Mouse (Mus musculus): ENCODE measurements around the gene Pnp2. TPM values are rescaled to one million over a fixed set of nuclear protein-coding genes. Genes with fewer than 3 reads are reported as not detected.

The Pnp2 gene
- polyA plus RNA-seq, 1 experiment from 2014 or later, result 1.1 TPM

DNA sequence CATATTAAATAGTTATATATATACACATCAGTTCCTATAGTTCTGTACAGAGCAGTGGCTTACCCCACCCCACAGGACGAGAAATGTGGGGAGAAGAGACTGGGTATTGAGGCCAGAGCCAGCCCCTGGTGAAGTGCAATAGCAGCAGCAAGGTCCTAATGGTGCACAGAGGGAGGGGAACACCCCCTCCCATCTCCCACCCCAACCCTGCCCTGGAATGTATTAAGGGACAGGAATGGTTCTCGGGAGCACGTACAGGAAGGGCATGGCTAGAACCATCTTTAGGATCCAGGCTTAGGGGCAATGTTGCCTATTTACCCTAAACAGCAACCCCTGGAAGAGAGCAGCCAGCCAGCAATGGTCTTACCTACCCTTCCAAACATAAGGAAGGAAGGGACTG lies 28.4 kb upstream of the Pnp2 start:
- no peak overlapping the region for H3K27ac ChIP-seq
- ATAC-seq (replicated peaks; ENCODE audit: low FRiP score, low read depth) (no peak), DNase-seq (ENCODE audit: low spot score) (no peak)
- no peak overlapping the region for H3K9ac ChIP-seq (ENCODE audit: low read depth, low read length)
- WGBS, result 77% methylated on average over 3 of the region's 3 CpGs
- peaks cover 23% of the 10 kb centered on the region for H3K36me3 ChIP-seq (ENCODE audit: insufficient read depth, low read length)
- H3K4me3 ChIP-seq (replicated peaks; ENCODE audit: low read depth, low read length), result no peak overlapping the region
- TF ChIP-seq CTCF (IDR thresholded peaks at IDR 0.05; ENCODE audit: low read depth), result no peak
- no peaks in the 10 kb centered on the region for H3K27me3 ChIP-seq (ENCODE audit: insufficient read depth, low read length)
- no peak overlapping the region for H3K4me2 ChIP-seq (ENCODE audit: low read length)
- H3K4me1 ChIP-seq (replicated peaks; ENCODE audit: insufficient read depth, low read length), result 0 out of 2 replicates have a peak, but pooled peaks cover 5% of the 10 kb centered on the region
- H3K9me3 ChIP-seq (replicated peaks; ENCODE audit: low read length), result no peaks in the 10 kb centered on the region

DNA sequence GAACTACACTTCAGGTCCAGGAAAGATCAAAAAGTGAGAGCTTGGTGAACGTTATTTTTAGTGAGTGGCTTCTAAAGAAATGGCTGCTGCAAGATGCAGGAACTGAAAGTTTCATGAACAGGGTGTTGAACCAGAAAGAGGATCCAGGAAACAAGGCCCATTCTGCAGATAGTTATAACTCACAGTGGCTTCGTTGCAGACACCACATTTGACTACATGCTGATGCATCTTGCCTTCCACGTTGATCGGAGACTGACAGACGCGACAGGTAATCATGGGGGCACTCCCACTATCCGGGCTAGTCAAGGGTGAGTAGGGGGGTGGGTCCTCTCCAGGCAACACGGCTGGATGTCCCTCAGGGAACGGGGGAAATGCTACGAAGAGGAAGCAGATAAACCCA lies 25.8 kb upstream of the Pnp2 start:
- Histone ChIP-seq H3K27ac (peak overlapping the region; percentile 87), H3K9ac (ENCODE audit: low read depth, low read length) (peak overlapping the region; percentile 94), H3K4me2 (ENCODE audit: low read length) (peak overlapping the region; percentile 84), H3K36me3 (ENCODE audit: insufficient read depth, low read length) (peaks cover 23% of the 10 kb centered on the region), H3K9me3 (replicated peaks; ENCODE audit: low read length) (no peaks in the 10 kb centered on the region), H3K4me3 (replicated peaks; ENCODE audit: low read depth, low read length) (peak overlapping the region; percentile 88), H3K27me3 (ENCODE audit: insufficient read depth, low read length) (no peaks in the 10 kb centered on the region), H3K4me1 (replicated peaks; ENCODE audit: insufficient read depth, low read length) (0 out of 2 replicates have a peak, but pooled peaks cover 5% of the 10 kb centered on the region)
- TF ChIP-seq CTCF (IDR thresholded peaks at IDR 0.05; ENCODE audit: low read depth), result no peak
- peak; percentile 5 for DNase-seq (ENCODE audit: low spot score)
- 9% methylated on average over 10 of the region's 10 CpGs for whole genome bisulfite sequencing
- no peak for ATAC-seq (replicated peaks; ENCODE audit: low FRiP score, low read depth)

DNA sequence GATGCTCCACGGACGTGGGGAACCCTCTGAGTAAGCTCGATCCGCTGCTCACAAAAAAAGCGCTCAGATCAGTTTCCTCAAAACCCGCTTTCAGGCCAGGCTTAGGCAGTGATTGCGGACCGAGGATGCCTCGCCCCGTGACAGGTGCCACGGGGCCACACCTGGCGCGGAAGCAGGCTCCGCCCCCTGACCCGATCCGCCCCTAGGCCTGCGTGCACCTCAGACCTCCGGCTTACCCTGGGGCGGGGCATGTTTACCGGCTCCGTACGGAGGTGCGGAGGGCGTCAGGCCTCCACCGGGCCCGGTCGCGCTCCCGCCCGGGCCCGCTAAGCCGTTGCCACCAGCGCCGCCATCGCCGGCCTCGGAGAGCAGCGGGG lies 25.4 kb upstream of the Pnp2 start:
- 0 out of 2 replicates have a peak, but pooled peaks cover 5% of the 10 kb centered on the region for H3K4me1 ChIP-seq (replicated peaks; ENCODE audit: insufficient read depth, low read length)
- peak overlapping the region; percentile 84 for H3K4me2 ChIP-seq (ENCODE audit: low read length)
- TF ChIP-seq CTCF (IDR thresholded peaks at IDR 0.05; ENCODE audit: low read depth), result no peak
- H3K4me3 ChIP-seq (replicated peaks; ENCODE audit: low read depth, low read length), result peak overlapping the region; percentile 88
- no peaks in the 10 kb centered on the region for H3K9me3 ChIP-seq (replicated peaks; ENCODE audit: low read length)
- H3K9ac ChIP-seq (ENCODE audit: low read depth, low read length), result peak overlapping the region; percentile 94
- WGBS, result under 1% methylated on average over 38 of the region's 38 CpGs
- peak overlapping the region; percentile 87 for H3K27ac ChIP-seq
- peak; percentile 22 for DNase-seq (ENCODE audit: low spot score)
- ATAC-seq (replicated peaks; ENCODE audit: low FRiP score, low read depth), result peak; percentile 70
- peaks cover 23% of the 10 kb centered on the region for H3K36me3 ChIP-seq (ENCODE audit: insufficient read depth, low read length)
- no peaks in the 10 kb centered on the region for H3K27me3 ChIP-seq (ENCODE audit: insufficient read depth, low read length)

GRCm38 (mm10) chr14:50930754-50931492 lies 24.9 kb upstream of the Pnp2 start, which contains the start of the genes Pip4p1 and Pnp:
TSS of gene Pip4p1 (minus strand) at chr14:50930856.
TSS of gene Pnp (plus strand) at chr14:50931082.
- Histone ChIP-seq H3K4me2 (ENCODE audit: low read length) (peak within 1 kb of the TSS; percentile 84), H3K27me3 (ENCODE audit: insufficient read depth, low read length) (no peaks in the 10 kb centered on the region), H3K9ac (ENCODE audit: low read depth, low read length) (peak within 1 kb of the TSS; percentile 94), H3K9me3 (replicated peaks; ENCODE audit: low read length) (no peaks in the 10 kb centered on the region), H3K36me3 (ENCODE audit: insufficient read depth, low read length) (peaks cover 23% of the 10 kb centered on the region), H3K27ac (peak within 1 kb of the TSS; percentile 87), H3K4me3 (replicated peaks; ENCODE audit: low read depth, low read length) (peak within 1 kb of the TSS; percentile 88), H3K4me1 (replicated peaks; ENCODE audit: insufficient read depth, low read length) (0 out of 2 replicates have a peak, but pooled peaks cover 2% of the 10 kb centered on the region)
- no peak for TF ChIP-seq CTCF (IDR thresholded peaks at IDR 0.05; ENCODE audit: low read depth)
- DNase-seq (ENCODE audit: low spot score), result peak; percentile 99
- under 1% methylated on average over 68 of the region's 68 CpGs for WGBS
- peak; percentile 100 for ATAC-seq (replicated peaks; ENCODE audit: low FRiP score, low read depth)

DNA sequence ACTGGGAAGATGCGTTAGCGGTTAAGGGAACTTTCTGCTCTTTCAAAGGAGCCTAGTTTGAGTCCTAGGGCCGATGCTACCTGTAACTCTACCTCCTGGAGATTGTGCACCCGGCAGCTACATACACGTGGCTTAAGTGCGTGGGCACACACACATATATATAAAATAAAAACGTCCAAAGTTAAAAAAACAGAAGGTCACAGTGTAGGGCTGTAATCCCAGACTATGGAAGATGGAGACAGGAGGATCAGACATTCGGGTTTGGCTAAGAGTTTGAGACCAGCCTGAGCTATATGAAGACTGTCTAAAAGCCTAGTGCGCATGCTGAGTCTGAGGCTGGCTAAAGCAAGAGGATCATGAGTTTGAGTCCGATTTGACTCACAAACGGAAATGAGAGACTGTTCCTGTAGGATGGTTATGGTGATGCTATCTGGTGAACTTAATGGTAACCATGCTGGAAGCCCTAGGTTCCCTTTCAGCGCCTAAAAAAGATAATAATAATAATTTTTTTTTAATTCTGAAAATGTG lies 24.2 kb upstream of the Pnp2 start:
- Histone ChIP-seq H3K9ac (ENCODE audit: low read depth, low read length) (peak overlapping the region; percentile 15; the same call in 1 of the 2 replicates), H3K4me2 (ENCODE audit: low read length) (peak overlapping the region; percentile 61), H3K36me3 (ENCODE audit: insufficient read depth, low read length) (peaks cover 21% of the 10 kb centered on the region), H3K27me3 (ENCODE audit: insufficient read depth, low read length) (no peaks in the 10 kb centered on the region), H3K4me3 (replicated peaks; ENCODE audit: low read depth, low read length) (peak overlapping the region; percentile 88), H3K4me1 (replicated peaks; ENCODE audit: insufficient read depth, low read length) (no peaks in the 10 kb centered on the region), H3K9me3 (replicated peaks; ENCODE audit: low read length) (no peaks in the 10 kb centered on the region), H3K27ac (peak overlapping the region; percentile 65)
- ATAC-seq (replicated peaks; ENCODE audit: low FRiP score, low read depth), result no peak
- DNase-seq (ENCODE audit: low spot score), result no peak
- TF ChIP-seq CTCF (IDR thresholded peaks at IDR 0.05; ENCODE audit: low read depth), result no peak
- 5% methylated on average over 12 of the region's 12 CpGs for WGBS

GRCm38 (mm10) chr14:50936649-50937048 lies 19.1 kb upstream of the Pnp2 start:
- 64% methylated on average over 1 of the region's 1 CpGs for WGBS
- Histone ChIP-seq H3K9ac (ENCODE audit: low read depth, low read length) (no peak overlapping the region), H3K9me3 (replicated peaks; ENCODE audit: low read length) (no peaks in the 10 kb centered on the region), H3K27me3 (ENCODE audit: insufficient read depth, low read length) (no peaks in the 10 kb centered on the region), H3K4me3 (replicated peaks; ENCODE audit: low read depth, low read length) (no peak overlapping the region), H3K4me1 (replicated peaks; ENCODE audit: insufficient read depth, low read length) (no peaks in the 10 kb centered on the region), H3K27ac (no peak overlapping the region), H3K4me2 (ENCODE audit: low read length) (no peak overlapping the region), H3K36me3 (ENCODE audit: insufficient read depth, low read length) (no peaks in the 10 kb centered on the region)
- ATAC-seq (replicated peaks; ENCODE audit: low FRiP score, low read depth), result no peak
- no peak for DNase-seq (ENCODE audit: low spot score)
- TF ChIP-seq CTCF (IDR thresholded peaks at IDR 0.05; ENCODE audit: low read depth), result no peak

All from kidney, postnatal 0 days (tissue).